Mouse (Mus musculus) embryonic facial prominence, embryonic 14.5 days (tissue): ENCODE measurements around the gene Prr15l. TPM values are rescaled to one million over a fixed set of nuclear protein-coding genes. Genes with fewer than 3 reads are reported as not detected.

Experiments
- ATAC-seq: fragments of 200-750 bp; cut with Nextera tagmentation; 2 replicates; pipeline ENCODE4 v1.8.0; 2017; ENCODE audit warnings: low read depth, moderate number of reproducible peaks, moderate TSS enrichment
- DNase-seq: peaks from one replicate; pipeline ENCODE4 v3.0.0-alpha.2; 2015; ENCODE audit warnings: low spot score
- H3K27ac ChIP-seq: fragments of 300-500 bp; sonication (generic); replicated peaks from 2 replicates; pipeline ENCODE4 v1.5.1; 2014; ENCODE audit warnings: low read depth, mild to moderate bottlenecking, low read length, moderate library complexity
- H3K27me3 ChIP-seq: fragments of 300-500 bp; sonication (generic); replicated peaks from 2 replicates; pipeline ENCODE4 v1.6.1; 2014; ENCODE audit warnings: low read length; ENCODE audit not compliant: control insufficient read depth, insufficient read depth
- H3K36me3 ChIP-seq: fragments of 300-500 bp; sonication (generic); 2 replicates; pipeline ENCODE4 v1.6.1; 2014; ENCODE audit warnings: low read length, mixed read lengths; ENCODE audit not compliant: control insufficient read depth, insufficient read depth
- H3K4me1 ChIP-seq: fragments of 300-500 bp; sonication (generic); 2 replicates; pipeline ENCODE4 v1.6.1; 2014; ENCODE audit warnings: antibody characterized with exemption, low read length; ENCODE audit not compliant: control insufficient read depth, insufficient read depth
- H3K4me2 ChIP-seq: fragments of 300-500 bp; sonication (generic); 2 replicates; pipeline ENCODE4 v1.6.1; 2014; ENCODE audit warnings: low read depth, mild to moderate bottlenecking, low read length, moderate library complexity, mixed read lengths
- H3K4me3 ChIP-seq: fragments of 300-500 bp; sonication (generic); 2 replicates; pipeline ENCODE4 v1.5.1; 2014; ENCODE audit warnings: low read depth, mild to moderate bottlenecking, low read length
- H3K9ac ChIP-seq: fragments of 300-500 bp; sonication (generic); 2 replicates; pipeline ENCODE4 v1.6.1; 2014; ENCODE audit warnings: low read depth, mild to moderate bottlenecking, low read length, moderate library complexity, mixed read lengths
- H3K9me3 ChIP-seq: fragments of 300-500 bp; sonication (generic); 2 replicates; pipeline ENCODE4 v1.6.1; 2016; ENCODE audit warnings: low read length; ENCODE audit not compliant: control insufficient read depth
- WGBS: fragments of 180-500 bp; shearing (Covaris S2); extraction: QIAGEN DNeasy Blood & Tissue Kit; methylation state at CpG from one replicate; pipeline ENCODE4 v1.1.7; 2014; 5-methylcytosine and 5-hydroxymethylcytosine counted together
- polyA plus RNA-seq: library from polyadenylated mRNA; unstranded; fragments of >200 nt; fragmentation: Nextera tagmentation; extraction: Ambion mirVana; gene quantifications from 2 replicates; pipeline ENCODE4 v1.2.1, GENCODE M21; 2014

Prr15l gene
- polyA plus RNA-seq, 1 experiment from 2014 or later: 4.7 TPM

GRCm38 (mm10) chr11:96982355-96982754 is 54.5 kb downstream of the Prr15l start:
- DNase-seq (peak; percentile 82), ATAC-seq (no peak)
- WGBS: 6% methylated on average over 5 of the region's 7 CpGs
- Histone ChIP-seq H3K4me3 (no peak overlapping the region), H3K9ac (no peak overlapping the region), H3K9me3 (no peaks in the 10 kb centered on the region), H3K27me3 (peaks cover 10% of the 10 kb centered on the region; the same call in 1 of the 2 replicates), H3K4me2 (no peak overlapping the region), H3K4me1 (peaks cover 5% of the 10 kb centered on the region; the same call in 1 of the 2 replicates), H3K27ac (no peak overlapping the region), H3K36me3 (no peaks in the 10 kb centered on the region)

GRCm38 (mm10) chr11:96982859-96983258 is 55.0 kb downstream of the Prr15l start, which contains the start of gene Sp2:
Gene Sp2 (minus strand): TSS chr11:96982959.
- DNase-seq (no peak), ATAC-seq (no peak)
- Histone ChIP-seq H3K9ac (no peak within 1 kb of the TSS), H3K27me3 (peaks cover 10% of the 10 kb centered on the region; the same call in 1 of the 2 replicates), H3K4me2 (no peak within 1 kb of the TSS), H3K4me1 (peaks cover 7% of the 10 kb centered on the region; the same call in 1 of the 2 replicates), H3K27ac (no peak within 1 kb of the TSS), H3K36me3 (no peaks in the 10 kb centered on the region), H3K9me3 (no peaks in the 10 kb centered on the region), H3K4me3 (no peak within 1 kb of the TSS)
- WGBS: 66% methylated on average over 7 of the region's 7 CpGs

- H3K4me3 ChIP-seq: no peak overlapping the region
- H3K27me3 ChIP-seq: peaks cover 10% of the 10 kb centered on the region; the same call in 1 of the 2 replicates
- H3K4me2 ChIP-seq: no peak overlapping the region
- no peak for ATAC-seq
- no peaks in the 10 kb centered on the region for H3K9me3 ChIP-seq
- no peak for DNase-seq
- H3K4me1 ChIP-seq: peaks cover 7% of the 10 kb centered on the region; the same call in 1 of the 2 replicates
- WGBS: 18% methylated on average over 4 of the region's 4 CpGs
- H3K27ac ChIP-seq: no peak overlapping the region
- H3K36me3 ChIP-seq: no peaks in the 10 kb centered on the region
- H3K9ac ChIP-seq: no peak overlapping the region
Measured at GRCm38 (mm10) chr11:96984903-96985302, 57.0 kb downstream of the Prr15l start.

GRCm38 (mm10) chr11:96986463-96986862 is 58.6 kb downstream of the Prr15l start:
- H3K4me3 ChIP-seq: no peak overlapping the region
- no peaks in the 10 kb centered on the region for H3K36me3 ChIP-seq
- H3K27me3 ChIP-seq: peaks cover 10% of the 10 kb centered on the region; the same call in 1 of the 2 replicates
- no peak overlapping the region for H3K4me2 ChIP-seq
- H3K27ac ChIP-seq: no peak overlapping the region
- no peaks in the 10 kb centered on the region for H3K9me3 ChIP-seq
- no peak for DNase-seq
- no peak for ATAC-seq
- WGBS: 40% methylated on average over 3 of the region's 3 CpGs
- H3K4me1 ChIP-seq: peaks cover 7% of the 10 kb centered on the region; the same call in 1 of the 2 replicates
- H3K9ac ChIP-seq: no peak overlapping the region

Other genes with a start within 250 kb of the Prr15l start
- 11.2 and 11.7 TPM in 2 replicates for gene Snx11, start 150.5 kb upstream of the Prr15l start, polyA plus RNA-seq
- 80.2 and 82.8 TPM in 2 replicates for gene Cbx1, start 139.0 kb upstream of the Prr15l start, polyA plus RNA-seq
- 54.6 and 56.0 TPM in 2 replicates for gene Nfe2l1, start 98.1 kb upstream of the Prr15l start, polyA plus RNA-seq
- 228 and 237 TPM in 2 replicates for gene Copz2, start 78.2 kb upstream of the Prr15l start, polyA plus RNA-seq
- gene Cdk5rap3, start 11.6 kb upstream of the Prr15l start, polyA plus RNA-seq: 65.5 and 83.4 TPM in 2 replicates
- gene Pnpo, start 15.9 kb downstream of the Prr15l start, polyA plus RNA-seq: 26.8 and 27.4 TPM in 2 replicates
- 15.2 and 16.2 TPM in 2 replicates for gene Sp2, start 54.9 kb downstream of the Prr15l start, polyA plus RNA-seq
- gene Sp6, start 85.3 kb downstream of the Prr15l start, polyA plus RNA-seq: 2.1 and 2.9 TPM in 2 replicates
- gene Scrn2, start 101.8 kb downstream of the Prr15l start, polyA plus RNA-seq: 14.7 and 16.1 TPM in 2 replicates
- 2.5 and 7.3 TPM in 2 replicates for gene Lrrc46, start 113.3 kb downstream of the Prr15l start, polyA plus RNA-seq
- gene Mrpl10, start 113.5 kb downstream of the Prr15l start, polyA plus RNA-seq: 68.9 and 78.1 TPM in 2 replicates
- 5.0 and 7.1 TPM in 2 replicates for gene Osbpl7, start 122.5 kb downstream of the Prr15l start, polyA plus RNA-seq
- 0.13 and 0.26 TPM in 2 replicates for gene Tbx21, start 187.2 kb downstream of the Prr15l start, polyA plus RNA-seq
- gene Tbkbp1, start 223.4 kb downstream of the Prr15l start, polyA plus RNA-seq: 7.6 TPM in 2 replicates